Comparison of ENCODE assay signal across 8 mouse cellular contexts in the genomic region with DNA sequence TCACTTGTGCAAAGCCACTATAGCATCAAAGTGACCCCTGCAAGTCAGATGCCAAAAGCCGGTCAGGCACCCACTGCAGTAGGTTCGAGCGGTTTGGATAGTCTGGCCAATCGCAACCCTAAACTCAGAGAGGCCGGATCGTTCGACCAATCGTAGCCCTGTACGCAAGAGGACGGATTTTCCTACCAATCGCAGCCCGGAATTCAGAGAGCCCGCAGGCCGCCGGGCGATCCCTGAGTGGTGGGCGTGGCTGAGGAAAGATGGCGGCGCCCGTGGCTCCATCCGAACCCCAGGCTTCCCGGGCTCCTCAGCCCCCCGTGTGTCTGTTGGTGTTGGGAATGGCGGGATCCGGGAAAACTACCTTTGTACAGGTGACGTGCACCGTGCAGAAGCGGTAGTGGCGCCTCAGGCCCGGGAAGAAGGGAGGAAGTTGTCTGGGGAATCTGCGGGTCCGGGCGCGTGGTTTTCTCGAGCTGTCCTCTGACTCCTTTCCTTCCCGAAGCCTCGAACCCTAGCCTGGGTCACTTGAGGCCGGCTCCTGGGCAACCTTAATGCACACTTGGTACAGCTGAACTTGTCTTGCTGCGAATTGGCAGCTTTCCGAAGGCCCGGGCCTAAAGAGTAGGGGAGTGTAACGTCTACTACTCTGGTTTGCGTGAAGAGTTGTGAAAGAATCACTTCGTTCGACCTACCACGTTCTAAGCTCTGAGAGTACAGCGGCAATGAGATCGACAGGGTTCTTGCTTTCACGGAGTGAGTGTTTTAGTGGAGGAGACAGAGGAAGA. TPM values are rescaled to one million over a fixed set of nuclear protein-coding genes. Genes with fewer than 3 reads are reported as not detected.
A peak's percentile ranks its signal among the peaks of the same experiment; 100 is the strongest.
DNase-seq lines count a peak whose midpoint lies in the region; ATAC-seq lines count a peak whose summit lies in the region.

A gene (plus strand): TSS at position 229 of the 785 bp plus-strand sequence.

- ATAC-seq in intestine, embryonic 14.5 days (replicated peaks; ENCODE audit: low FRiP score, low TSS enrichment, low read depth): peak; percentile 100

- peaks cover 8% of the 10 kb centered on the region for H3K4me1 ChIP-seq in intestine, embryonic 14.5 days (replicated peaks; ENCODE audit: control insufficient read depth, insufficient read depth, low read length)

- H3K4me2 ChIP-seq in intestine, embryonic 14.5 days (ENCODE audit: low read length): peak within 1 kb of the TSS; percentile 87

- H3K27me3 ChIP-seq in intestine, embryonic 14.5 days (replicated peaks; ENCODE audit: control insufficient read depth, insufficient read depth, low read length): no peaks in the 10 kb centered on the region

- intact Hi-C loops in left cerebral cortex, postnatal 14 days (cut with DNase I): no loop called here

- no peak within 1 kb of the TSS for H3K27ac ChIP-seq in intestine, embryonic 14.5 days (ENCODE audit: low read depth)

- DNase-seq in adrenal gland, adult 18-20 months (ENCODE audit: low spot score in 2 of 2): peak; percentile 77 to 79
- peak; percentile 96 for DNase-seq in embryo, embryonic 11 days
- peak; percentile 90 for DNase-seq in gastrocnemius, postnatal 25 days
- DNase-seq in intestine, embryonic 14.5 days (ENCODE audit: low spot score): peak; percentile 91
- peak; percentile 93 for DNase-seq in left cerebral cortex, postnatal 14 days (ENCODE audit: low spot score in 2 of 2)
- peak; percentile 95 for DNase-seq in mesoderm, embryonic 11.5 days (ENCODE audit: low read depth, low spot score)
- peak; percentile 88 to 93 for DNase-seq in right cerebral cortex, postnatal 36 days (ENCODE audit: low spot score in 2 of 2)
- peak; percentile 87 for DNase-seq in yolk sac, embryonic 10.5 days (ENCODE audit: low spot score)

- peak within 1 kb of the TSS; percentile 77 for H3K9ac ChIP-seq in intestine, embryonic 14.5 days (ENCODE audit: low read length)

- H3K4me3 ChIP-seq in intestine, embryonic 14.5 days (ENCODE audit: low read depth, low read length): peak within 1 kb of the TSS; percentile 98

- WGBS in intestine, embryonic 14.5 days: under 1% methylated on average over 49 of the region's 49 CpGs

- peaks cover 33% of the 10 kb centered on the region for H3K36me3 ChIP-seq in intestine, embryonic 14.5 days (ENCODE audit: control insufficient read depth, insufficient read depth, low read length)

- no peaks in the 10 kb centered on the region for H3K9me3 ChIP-seq in intestine, embryonic 14.5 days (ENCODE audit: control insufficient read depth, low read length)

RNA-seq across cellular contexts. Expression of the gene that starts here (rescaled TPM):
- 10 to 100 TPM; 25.5 to 33.3 TPM for total RNA-seq in adrenal gland, adult 18-20 months (2021)
- total RNA-seq in gastrocnemius, postnatal 25 days (2021): 10 to 100 TPM; 15.7 to 15.8 TPM
- polyA plus RNA-seq in intestine, embryonic 14.5 days (2014; fragmentation: Nextera tagmentation; extraction: Ambion mirVana): 65.4 and 66.3 TPM in 2 replicates
- 10 to 100 TPM; 31.9 to 32.6 TPM for total RNA-seq in left cerebral cortex, postnatal 14 days (2021)
